Mouse (Mus musculus): ENCODE data around the gene H2-T23. TPM values are rescaled to one million over a fixed set of nuclear protein-coding genes. Genes with fewer than 3 reads are reported as not detected.

Gene H2-T23
- polyA plus RNA-seq (2012; rRNA removed), result 331 and 384 TPM in 2 replicates

DNA sequence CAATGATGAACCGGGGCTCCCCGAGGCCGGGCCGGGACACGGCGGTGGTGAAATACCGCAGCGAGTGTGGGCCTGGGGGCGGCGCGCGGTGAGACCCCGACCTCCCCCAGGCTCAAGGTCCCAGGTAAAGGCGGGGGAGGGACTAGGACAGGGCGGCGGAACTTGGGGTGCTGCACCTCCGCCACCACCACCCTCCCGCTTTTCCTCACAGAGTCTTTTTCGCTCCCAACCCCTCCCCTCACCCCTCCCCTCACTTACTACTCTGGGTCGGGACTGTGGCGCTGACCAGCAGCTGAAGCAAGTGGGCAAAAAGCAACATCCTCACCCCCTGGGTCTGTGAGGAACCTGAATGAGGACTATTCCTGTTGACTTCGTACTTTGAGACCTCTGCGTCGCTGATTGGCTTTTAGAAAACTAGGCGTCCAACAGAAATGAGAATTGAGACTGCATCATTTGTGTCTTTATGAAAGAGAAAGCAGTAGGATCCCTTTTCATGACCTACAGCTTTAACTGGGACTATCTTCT lies at the start of gene H2-T23:
Gene H2-T23, minus strand, starts transcription at position 505 of the 525 bp plus-strand sequence.

DNA sequence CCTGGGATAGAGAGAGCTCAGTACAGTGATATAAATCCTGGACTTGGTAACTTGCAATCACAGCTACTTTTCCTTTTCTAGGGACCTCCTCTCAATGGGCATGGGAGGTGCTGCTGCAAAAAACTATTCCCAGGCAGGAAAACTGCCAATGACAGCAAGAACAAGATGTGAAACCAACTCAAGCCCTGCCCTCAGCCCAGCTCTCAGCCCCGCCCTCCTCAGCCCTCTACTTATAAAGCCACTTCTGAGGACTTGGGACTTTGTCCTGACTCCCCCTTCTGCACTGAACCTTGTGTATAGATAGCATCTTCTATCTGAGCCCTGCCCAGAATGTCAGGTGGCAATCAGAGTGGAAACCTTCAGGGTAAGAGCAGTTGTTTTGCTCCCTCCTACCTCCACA lies 25.7 kb upstream of the H2-T23 start, which contains the start of gene Gm11127:
Gene Gm11127, minus strand, starts transcription at position 10 of the 400 bp plus-strand sequence.

DNA sequence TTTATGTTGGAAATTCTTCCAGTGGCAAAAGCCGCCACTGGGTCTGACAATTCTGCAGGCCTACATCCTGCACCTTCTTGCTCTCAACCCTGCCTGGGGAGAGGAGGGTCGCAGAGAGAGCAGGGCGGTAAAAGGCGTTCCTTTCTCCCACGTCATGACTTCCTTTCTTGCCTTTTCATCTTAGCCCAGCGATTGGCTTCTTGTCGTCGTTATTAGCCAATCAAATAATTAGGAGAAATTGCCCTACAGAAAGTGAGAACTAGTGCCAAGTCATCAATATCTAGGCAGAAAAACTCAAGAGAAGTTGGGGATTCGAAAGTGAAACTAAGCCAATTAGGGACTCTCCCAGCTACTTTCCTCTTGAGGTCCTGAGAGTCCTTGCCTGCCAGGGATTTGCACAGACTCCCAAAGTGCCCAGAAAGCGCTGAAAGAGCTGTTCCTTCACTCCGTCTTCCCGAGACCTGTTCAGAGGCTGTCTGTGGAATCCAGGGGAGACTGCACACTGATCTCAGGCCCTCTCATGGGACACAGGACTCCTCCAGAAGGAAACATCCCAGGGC lies 10.0 kb upstream of the H2-T23 start, which contains the start of the genes H2-T22 and Gm6034:
Gene H2-T22, minus strand, starts transcription at position 138 of the 560 bp plus-strand sequence.
Gene Gm6034, plus strand, starts transcription at position 352 of the 560 bp plus-strand sequence.

DNA sequence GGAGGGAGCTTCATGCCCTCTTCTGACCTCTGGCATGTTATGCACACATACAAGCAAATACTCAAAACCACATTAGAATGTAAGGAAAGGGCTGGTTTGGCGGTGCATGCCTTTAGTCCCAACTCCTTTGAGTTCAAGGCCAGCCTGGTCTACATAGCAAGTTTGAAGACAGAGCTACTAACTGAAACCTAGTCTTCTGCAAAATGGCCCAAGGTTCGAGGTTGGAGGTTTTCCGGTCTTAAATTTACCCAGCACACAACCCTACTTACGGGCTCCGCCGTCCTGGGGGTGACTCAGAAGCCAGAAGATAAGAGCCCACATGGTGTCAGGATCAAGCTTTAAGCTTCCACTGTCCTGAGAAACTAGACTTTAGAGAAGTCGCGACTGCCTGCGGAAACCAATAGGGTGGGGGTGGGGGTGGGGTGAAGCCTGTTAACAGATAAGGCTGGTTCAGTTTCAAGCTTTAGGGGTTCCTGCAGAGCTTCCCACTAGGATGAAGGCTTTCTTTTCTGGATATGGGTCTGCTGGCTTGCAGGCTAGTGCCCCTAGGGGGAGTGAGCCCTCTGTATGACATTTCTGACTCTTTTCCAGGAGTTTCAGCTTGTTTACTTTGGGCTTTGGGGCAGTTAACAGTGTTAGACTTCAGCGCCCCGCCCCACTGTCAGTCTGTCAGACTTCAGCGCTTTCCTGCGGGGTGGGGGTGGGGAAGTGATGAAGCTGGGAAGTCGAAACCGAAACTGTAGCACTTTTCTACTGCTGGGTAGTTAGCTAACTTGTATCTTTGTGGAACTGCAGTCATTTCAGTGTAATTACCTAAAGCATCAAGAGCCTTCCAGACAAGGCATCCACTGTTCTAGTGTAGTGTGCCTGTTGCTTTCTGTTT lies 12.2 kb downstream of the H2-T23 start, which contains the start of gene H2-T24:
Gene H2-T24, minus strand, starts transcription at position 370 of the 883 bp plus-strand sequence.

Other genes with a start within 250 kb of the H2-T23 start
- 16.2 and 17.0 TPM in 2 replicates for gene Ier3, start 211.2 kb downstream of the H2-T23 start, polyA plus RNA-seq (2012; rRNA removed)
- 62.1 and 68.9 TPM in 2 replicates for gene Flot1, start 209.6 kb downstream of the H2-T23 start, polyA plus RNA-seq (2012; rRNA removed)
- gene Tubb5, start 194.5 kb downstream of the H2-T23 start, polyA plus RNA-seq (2012; rRNA removed), result 211 and 247 TPM in 2 replicates
- 4.2 and 5.1 TPM in 2 replicates for gene Mdc1, start 191.3 kb downstream of the H2-T23 start, polyA plus RNA-seq (2012; rRNA removed)
- 25.2 and 32.0 TPM in 2 replicates for gene Nrm, start 171.5 kb downstream of the H2-T23 start, polyA plus RNA-seq (2012; rRNA removed)
- gene Ppp1r18, start 167.3 kb downstream of the H2-T23 start, polyA plus RNA-seq (2012; rRNA removed), result 24.0 and 26.8 TPM in 2 replicates
- 52.0 and 61.3 TPM in 2 replicates for gene Dhx16, start 153.0 kb downstream of the H2-T23 start, polyA plus RNA-seq (2012; rRNA removed)
- 90.4 and 106 TPM in 2 replicates for gene 2310061I04Rik, start 135.4 kb downstream of the H2-T23 start, polyA plus RNA-seq (2012; rRNA removed)
- gene Atat1, start 122.8 kb downstream of the H2-T23 start, polyA plus RNA-seq (2012; rRNA removed), result 43.4 and 55.2 TPM in 2 replicates
- gene Mrps18b, start 116.5 kb downstream of the H2-T23 start, polyA plus RNA-seq (2012; rRNA removed), result 60.4 and 63.6 TPM in 2 replicates
- gene Ppp1r10, start 116.4 kb downstream of the H2-T23 start, polyA plus RNA-seq (2012; rRNA removed), result 37.3 and 41.4 TPM in 2 replicates
- 77.5 and 78.6 TPM in 2 replicates for gene Abcf1, start 63.1 kb downstream of the H2-T23 start, polyA plus RNA-seq (2012; rRNA removed)
- gene Gnl1, start 53.0 kb downstream of the H2-T23 start, polyA plus RNA-seq (2012; rRNA removed), result 25.3 and 28.3 TPM in 2 replicates
- gene Prr3, start 52.6 kb downstream of the H2-T23 start, polyA plus RNA-seq (2012; rRNA removed), result 7.6 and 8.0 TPM in 2 replicates
- gene H2-T24, start 12.3 kb downstream of the H2-T23 start, polyA plus RNA-seq (2012; rRNA removed), result 0.68 and 0.84 TPM in 2 replicates
- gene H2-T22, start 9.9 kb upstream of the H2-T23 start, polyA plus RNA-seq (2012; rRNA removed), result 43.7 and 46.6 TPM in 2 replicates
- gene Gm6034, start 10.1 kb upstream of the H2-T23 start, polyA plus RNA-seq (2012; rRNA removed), result 0.10 TPM in 1 of 2 replicates, not detected in the other
- gene Gm11127, start 25.5 kb upstream of the H2-T23 start, polyA plus RNA-seq (2012; rRNA removed), result 0.09 and 0.37 TPM in 2 replicates
- 0.08 TPM in 1 of 2 replicates, not detected in the other for gene Gm19684, start 88.8 kb upstream of the H2-T23 start, polyA plus RNA-seq (2012; rRNA removed)
- 0.81 and 1.1 TPM in 2 replicates for gene Gm7030, start 96.6 kb upstream of the H2-T23 start, polyA plus RNA-seq (2012; rRNA removed)
- gene Gm8909, start 135.7 kb upstream of the H2-T23 start, polyA plus RNA-seq (2012; rRNA removed), result 6.6 and 15.8 TPM in 2 replicates
- gene H2-T3, start 157.4 kb upstream of the H2-T23 start, polyA plus RNA-seq (2012; rRNA removed), result 11.7 and 19.7 TPM in 2 replicates
- gene Rpp21, start 225.2 kb upstream of the H2-T23 start, polyA plus RNA-seq (2012; rRNA removed), result 114 and 130 TPM in 2 replicates
- 11.1 and 13.4 TPM in 2 replicates for gene Trim39, start 239.4 kb upstream of the H2-T23 start, polyA plus RNA-seq (2012; rRNA removed)

Measured in colon, adult 2 months (tissue).